Mouse (Mus musculus) olfactory bulb, adult 2 months (tissue): ENCODE results near the gene Olfr128.

ENCODE experiments used
- CTCF ChIP-seq: fragments of 200-500 bp; IDR thresholded peaks from 2 replicates; pipeline ENCODE4 v1.5.1; 2012; ENCODE audit warnings: low read depth, mild to moderate bottlenecking, low read length, moderate library complexity; ENCODE audit not compliant: insufficient read depth
- POLR2A ChIP-seq: fragments of 200-500 bp; IDR thresholded peaks from 2 replicates; pipeline ENCODE4 v1.6.1; 2012; ENCODE audit warnings: mild to moderate bottlenecking, low read depth, low read length, moderate library complexity; ENCODE audit not compliant: insufficient read depth

DNA sequence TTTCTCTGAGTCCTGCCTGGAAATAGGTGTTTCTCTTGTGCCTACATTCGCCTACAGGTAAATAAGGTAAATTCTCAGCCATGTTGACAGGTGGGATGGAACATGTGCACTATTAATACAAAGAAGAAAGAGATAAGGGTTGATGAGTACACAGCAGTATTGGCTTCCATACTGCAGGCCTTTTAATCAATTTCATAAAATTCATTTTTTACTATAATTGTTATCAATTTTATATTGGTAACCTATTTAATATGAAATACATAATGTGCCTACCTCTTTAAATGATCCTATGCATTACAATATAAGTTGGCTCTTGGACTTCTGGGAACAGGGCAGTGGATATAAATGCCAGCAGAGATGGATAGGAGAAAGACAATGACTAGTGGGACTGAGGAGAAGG lies 20.2 kb upstream of the Olfr128 start, which contains the start of gene Olfr127:
- TF ChIP-seq POLR2A, result no peak
- no peak for TF ChIP-seq CTCF
